Mouse (Mus musculus): ENCODE data around the gene Tescl.
A peak's percentile ranks its signal among the peaks of the same experiment; 100 is the strongest.

DNA sequence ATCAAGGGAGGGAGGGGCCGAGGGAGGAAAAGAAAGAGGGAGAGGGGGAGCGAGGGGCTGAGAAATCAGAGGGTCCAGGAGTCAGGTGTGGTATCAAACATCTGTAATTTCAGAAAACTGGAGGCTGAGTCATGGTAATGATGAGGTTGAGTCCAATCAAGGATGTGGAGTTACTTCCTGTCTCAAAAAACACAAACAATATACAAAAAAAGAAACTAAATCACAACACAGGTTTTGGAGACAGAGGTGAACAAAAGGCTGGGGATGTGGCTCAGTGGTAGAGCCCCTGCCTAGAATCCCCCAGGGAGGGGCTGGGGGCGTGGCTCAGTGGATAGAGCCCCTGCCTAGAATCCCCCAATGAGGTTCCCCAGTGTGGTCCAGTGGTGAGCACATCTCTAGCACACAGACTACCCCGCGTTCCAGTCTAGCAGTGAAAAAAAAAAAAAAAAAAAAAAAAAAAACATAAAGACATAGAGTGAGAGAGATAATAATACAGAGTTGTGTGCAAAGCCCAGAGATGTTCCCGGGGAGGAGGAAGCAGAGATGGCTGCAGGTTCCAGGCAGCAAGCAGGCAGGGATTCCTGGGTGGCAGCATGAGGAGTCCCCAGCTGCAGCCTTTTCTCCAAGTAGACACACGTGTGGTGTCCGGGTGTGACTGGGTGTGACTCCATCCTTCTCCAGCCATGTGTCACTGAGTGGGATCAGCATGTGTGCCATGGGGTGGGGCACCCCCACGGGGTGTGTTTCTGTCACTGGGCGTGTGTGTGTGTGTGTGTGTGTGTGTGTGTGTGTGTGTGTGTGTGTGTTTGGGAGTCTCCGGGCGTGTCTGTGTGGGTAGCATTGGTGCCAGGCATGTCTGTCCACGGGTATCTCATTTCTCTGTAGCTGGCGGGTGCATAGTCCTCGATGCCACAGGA, 33.2 kb upstream of the Tescl start:
- TF ChIP-seq UBTF (IDR thresholded peaks at IDR 0.05; ENCODE audit: borderline replicate concordance, insufficient read depth, low read depth, low read length) (no peak), POLR2AphosphoS2 (IDR thresholded peaks at IDR 0.05; ENCODE audit: low read length) (no peak), MAX (IDR thresholded peaks at IDR 0.05; ENCODE audit: low read length) (0 out of 2 replicates have a peak, but pooled peaks have one; percentile 37)

Data from MEL (cell line).